Mouse (Mus musculus): Measurements from ENCODE around the gene Trpc4ap. TPM values are rescaled to one million over a fixed set of nuclear protein-coding genes. Genes with fewer than 3 reads are reported as not detected.

Trpc4ap gene
- polyA plus RNA-seq, 1 experiment from 2014 or later = 152 TPM

GRCm38 (mm10) chr2:155640656-155641055 lies 51.5 kb downstream of the Trpc4ap start:
- no peak overlapping the region for H3K9ac ChIP-seq (ENCODE audit: low read depth, low read length)
- H3K27me3 ChIP-seq (ENCODE audit: control insufficient read depth, insufficient read depth, low read depth, low read length) = no peaks in the 10 kb centered on the region
- H3K4me2 ChIP-seq (ENCODE audit: low read length) = no peak overlapping the region
- H3K36me3 ChIP-seq (ENCODE audit: control insufficient read depth, insufficient read depth, low read length) = peaks cover 30% of the 10 kb centered on the region
- no peak overlapping the region for H3K4me3 ChIP-seq (ENCODE audit: low read depth, low read length)
- 79% methylated on average over 6 of the region's 6 CpGs for WGBS
- no peaks in the 10 kb centered on the region for H3K4me1 ChIP-seq (ENCODE audit: control insufficient read depth, insufficient read depth, low read length)
- no peaks in the 10 kb centered on the region for H3K9me3 ChIP-seq (replicated peaks; ENCODE audit: control insufficient read depth, low read length, poor library complexity, severe bottlenecking)
- ATAC-seq = no peak
- H3K27ac ChIP-seq (ENCODE audit: low read length) = no peak overlapping the region

DNA sequence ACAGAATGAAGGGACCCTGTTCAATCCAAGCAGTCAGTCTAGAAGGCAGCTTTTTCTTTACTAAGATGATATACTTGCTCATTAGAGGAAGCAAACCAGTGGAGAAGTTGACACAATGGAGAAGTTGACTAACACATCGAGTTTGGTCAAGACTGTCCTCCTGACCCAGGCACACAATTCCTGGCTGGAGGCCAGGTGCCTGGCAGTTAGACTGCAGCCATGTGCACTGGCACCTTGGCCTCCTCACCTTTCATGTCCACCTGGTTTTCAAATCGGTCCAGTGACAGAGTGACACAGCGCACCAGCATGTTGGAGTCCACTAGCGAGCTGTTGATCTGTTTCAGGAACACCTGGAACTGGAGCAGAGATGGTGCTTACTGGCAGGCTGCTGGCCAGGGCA lies 54.8 kb downstream of the Trpc4ap start:
- Histone ChIP-seq H3K4me3 (ENCODE audit: low read depth, low read length) (no peak overlapping the region), H3K36me3 (ENCODE audit: control insufficient read depth, insufficient read depth, low read length) (peaks cover 43% of the 10 kb centered on the region), H3K27ac (ENCODE audit: low read length) (no peak overlapping the region), H3K9me3 (replicated peaks; ENCODE audit: control insufficient read depth, low read length, poor library complexity, severe bottlenecking) (no peaks in the 10 kb centered on the region), H3K4me2 (ENCODE audit: low read length) (no peak overlapping the region), H3K9ac (ENCODE audit: low read depth, low read length) (no peak overlapping the region), H3K4me1 (ENCODE audit: control insufficient read depth, insufficient read depth, low read length) (no peaks in the 10 kb centered on the region), H3K27me3 (ENCODE audit: control insufficient read depth, insufficient read depth, low read depth, low read length) (peaks cover 12% of the 10 kb centered on the region)
- 93% methylated on average over 4 of the region's 4 CpGs for WGBS
- no peak for ATAC-seq

DNA sequence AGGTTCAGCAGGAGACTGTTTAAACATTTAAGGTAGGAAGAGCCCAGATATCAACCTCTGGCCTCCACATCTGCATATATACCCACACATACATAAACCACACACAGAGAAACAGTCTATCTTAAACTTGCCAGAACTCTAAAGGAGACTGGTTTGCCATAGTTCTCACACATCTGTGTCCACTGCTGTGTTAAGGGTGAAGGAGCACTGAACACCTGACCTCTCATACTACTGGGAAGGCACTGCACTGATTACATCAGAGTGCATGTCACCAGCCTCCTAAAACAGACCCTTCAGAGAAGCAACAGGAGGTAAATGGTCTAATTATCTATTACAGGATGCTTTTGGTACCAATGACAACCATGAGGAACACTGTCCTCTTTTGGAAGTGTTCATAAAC lies 55.3 kb downstream of the Trpc4ap start:
- H3K27me3 ChIP-seq (ENCODE audit: control insufficient read depth, insufficient read depth, low read depth, low read length) = peaks cover 17% of the 10 kb centered on the region
- H3K36me3 ChIP-seq (ENCODE audit: control insufficient read depth, insufficient read depth, low read length) = peaks cover 43% of the 10 kb centered on the region
- H3K27ac ChIP-seq (ENCODE audit: low read length) = no peak overlapping the region
- H3K9me3 ChIP-seq (replicated peaks; ENCODE audit: control insufficient read depth, low read length, poor library complexity, severe bottlenecking) = no peaks in the 10 kb centered on the region
- no peak overlapping the region for H3K4me2 ChIP-seq (ENCODE audit: low read length)
- no peaks in the 10 kb centered on the region for H3K4me1 ChIP-seq (ENCODE audit: control insufficient read depth, insufficient read depth, low read length)
- no peak overlapping the region for H3K9ac ChIP-seq (ENCODE audit: low read depth, low read length)
- no peak overlapping the region for H3K4me3 ChIP-seq (ENCODE audit: low read depth, low read length)
- no peak for ATAC-seq

- H3K4me2 ChIP-seq (ENCODE audit: low read length) = no peak overlapping the region
- H3K27me3 ChIP-seq (ENCODE audit: control insufficient read depth, insufficient read depth, low read depth, low read length) = peaks cover 26% of the 10 kb centered on the region
- peaks cover 35% of the 10 kb centered on the region for H3K36me3 ChIP-seq (ENCODE audit: control insufficient read depth, insufficient read depth, low read length)
- H3K9ac ChIP-seq (ENCODE audit: low read depth, low read length) = no peak overlapping the region
- no peaks in the 10 kb centered on the region for H3K4me1 ChIP-seq (ENCODE audit: control insufficient read depth, insufficient read depth, low read length)
- no peak overlapping the region for H3K27ac ChIP-seq (ENCODE audit: low read length)
- WGBS = 96% methylated on average over 8 of the region's 8 CpGs
- no peaks in the 10 kb centered on the region for H3K9me3 ChIP-seq (replicated peaks; ENCODE audit: control insufficient read depth, low read length, poor library complexity, severe bottlenecking)
- no peak for ATAC-seq
- no peak overlapping the region for H3K4me3 ChIP-seq (ENCODE audit: low read depth, low read length)
Measured at GRCm38 (mm10) chr2:155635961-155636360, 56.2 kb downstream of the Trpc4ap start.

DNA sequence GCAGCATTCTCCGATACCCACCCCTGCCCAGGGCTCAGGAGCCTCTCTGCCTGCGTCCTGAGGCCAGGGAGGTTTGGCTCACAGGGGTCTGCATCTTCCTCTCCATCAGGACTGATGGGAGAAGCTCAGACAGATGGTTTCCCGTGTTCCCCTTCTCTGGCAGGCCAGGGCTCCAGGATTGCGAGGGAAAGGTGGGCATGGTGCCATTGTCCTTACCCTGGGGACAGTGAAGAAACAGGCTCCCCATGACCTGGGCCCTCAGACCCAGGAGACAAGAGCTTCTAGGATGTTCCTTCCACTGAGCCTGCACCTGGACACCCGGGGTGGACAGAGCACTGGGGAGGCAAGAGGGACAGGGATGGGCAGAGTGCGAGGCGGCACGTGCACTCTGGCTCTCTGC lies 57.6 kb downstream of the Trpc4ap start:
- Histone ChIP-seq H3K4me2 (ENCODE audit: low read length) (no peak overlapping the region), H3K27ac (ENCODE audit: low read length) (no peak overlapping the region), H3K4me3 (ENCODE audit: low read depth, low read length) (no peak overlapping the region), H3K4me1 (ENCODE audit: control insufficient read depth, insufficient read depth, low read length) (peaks cover 4% of the 10 kb centered on the region), H3K9ac (ENCODE audit: low read depth, low read length) (no peak overlapping the region), H3K27me3 (ENCODE audit: control insufficient read depth, insufficient read depth, low read depth, low read length) (peaks cover 29% of the 10 kb centered on the region), H3K36me3 (ENCODE audit: control insufficient read depth, insufficient read depth, low read length) (peaks cover 35% of the 10 kb centered on the region), H3K9me3 (replicated peaks; ENCODE audit: control insufficient read depth, low read length, poor library complexity, severe bottlenecking) (no peaks in the 10 kb centered on the region)
- ATAC-seq = no peak
- 91% methylated on average over 8 of the region's 8 CpGs for WGBS

DNA sequence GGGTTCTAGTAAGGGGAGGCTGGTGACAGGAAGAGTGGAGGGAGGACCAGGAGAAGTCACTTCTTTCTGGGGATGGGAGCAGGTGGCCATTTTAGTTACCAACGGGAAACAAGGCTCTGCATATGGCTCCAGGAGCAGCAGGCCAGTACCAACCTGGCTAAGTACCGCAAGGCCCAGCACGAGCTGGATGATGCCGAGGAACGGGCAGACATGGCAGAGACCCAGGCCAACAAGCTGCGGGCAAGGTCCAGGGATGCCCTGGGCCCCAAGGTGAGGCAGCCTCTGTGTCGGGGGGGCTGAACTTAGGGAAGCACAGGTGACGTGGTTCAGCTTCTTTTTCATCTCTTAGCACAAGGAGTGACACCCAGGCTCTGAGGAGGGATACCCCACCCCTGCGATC lies 58.5 kb downstream of the Trpc4ap start:
- no peak overlapping the region for H3K27ac ChIP-seq (ENCODE audit: low read length)
- whole genome bisulfite sequencing = 93% methylated on average over 9 of the region's 9 CpGs
- H3K4me2 ChIP-seq (ENCODE audit: low read length) = no peak overlapping the region
- peaks cover 32% of the 10 kb centered on the region for H3K36me3 ChIP-seq (ENCODE audit: control insufficient read depth, insufficient read depth, low read length)
- no peak overlapping the region for H3K4me3 ChIP-seq (ENCODE audit: low read depth, low read length)
- ATAC-seq = no peak
- H3K9ac ChIP-seq (ENCODE audit: low read depth, low read length) = no peak overlapping the region
- H3K27me3 ChIP-seq (ENCODE audit: control insufficient read depth, insufficient read depth, low read depth, low read length) = peaks cover 29% of the 10 kb centered on the region
- peaks cover 10% of the 10 kb centered on the region for H3K4me1 ChIP-seq (ENCODE audit: control insufficient read depth, insufficient read depth, low read length)
- H3K9me3 ChIP-seq (replicated peaks; ENCODE audit: control insufficient read depth, low read length, poor library complexity, severe bottlenecking) = no peaks in the 10 kb centered on the region

DNA sequence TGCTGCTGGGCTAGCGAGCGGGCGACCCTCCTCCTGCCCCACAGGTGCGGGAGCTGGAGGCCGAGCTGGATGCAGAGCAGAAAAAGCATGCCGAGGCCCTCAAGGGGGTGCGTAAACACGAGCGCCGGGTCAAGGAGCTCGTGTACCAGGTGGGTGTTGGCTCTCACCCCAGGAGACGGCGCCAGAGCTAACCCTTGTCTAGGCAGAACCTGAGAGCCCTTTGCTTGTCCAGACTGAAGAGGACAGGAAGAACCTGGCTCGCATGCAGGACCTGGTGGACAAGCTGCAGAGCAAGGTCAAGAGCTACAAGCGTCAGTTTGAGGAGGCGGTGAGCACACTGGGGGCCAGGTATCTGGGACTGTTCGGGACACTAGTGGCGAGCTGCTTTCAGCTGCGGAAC lies 59.1 kb downstream of the Trpc4ap start:
- Histone ChIP-seq H3K27me3 (ENCODE audit: control insufficient read depth, insufficient read depth, low read depth, low read length) (peaks cover 33% of the 10 kb centered on the region), H3K4me3 (ENCODE audit: low read depth, low read length) (no peak overlapping the region), H3K9me3 (replicated peaks; ENCODE audit: control insufficient read depth, low read length, poor library complexity, severe bottlenecking) (no peaks in the 10 kb centered on the region), H3K4me1 (ENCODE audit: control insufficient read depth, insufficient read depth, low read length) (peaks cover 10% of the 10 kb centered on the region), H3K4me2 (ENCODE audit: low read length) (no peak overlapping the region), H3K27ac (ENCODE audit: low read length) (no peak overlapping the region), H3K36me3 (ENCODE audit: control insufficient read depth, insufficient read depth, low read length) (peaks cover 31% of the 10 kb centered on the region), H3K9ac (ENCODE audit: low read depth, low read length) (no peak overlapping the region)
- WGBS = 67% methylated on average over 19 of the region's 19 CpGs
- no peak for ATAC-seq

DNA sequence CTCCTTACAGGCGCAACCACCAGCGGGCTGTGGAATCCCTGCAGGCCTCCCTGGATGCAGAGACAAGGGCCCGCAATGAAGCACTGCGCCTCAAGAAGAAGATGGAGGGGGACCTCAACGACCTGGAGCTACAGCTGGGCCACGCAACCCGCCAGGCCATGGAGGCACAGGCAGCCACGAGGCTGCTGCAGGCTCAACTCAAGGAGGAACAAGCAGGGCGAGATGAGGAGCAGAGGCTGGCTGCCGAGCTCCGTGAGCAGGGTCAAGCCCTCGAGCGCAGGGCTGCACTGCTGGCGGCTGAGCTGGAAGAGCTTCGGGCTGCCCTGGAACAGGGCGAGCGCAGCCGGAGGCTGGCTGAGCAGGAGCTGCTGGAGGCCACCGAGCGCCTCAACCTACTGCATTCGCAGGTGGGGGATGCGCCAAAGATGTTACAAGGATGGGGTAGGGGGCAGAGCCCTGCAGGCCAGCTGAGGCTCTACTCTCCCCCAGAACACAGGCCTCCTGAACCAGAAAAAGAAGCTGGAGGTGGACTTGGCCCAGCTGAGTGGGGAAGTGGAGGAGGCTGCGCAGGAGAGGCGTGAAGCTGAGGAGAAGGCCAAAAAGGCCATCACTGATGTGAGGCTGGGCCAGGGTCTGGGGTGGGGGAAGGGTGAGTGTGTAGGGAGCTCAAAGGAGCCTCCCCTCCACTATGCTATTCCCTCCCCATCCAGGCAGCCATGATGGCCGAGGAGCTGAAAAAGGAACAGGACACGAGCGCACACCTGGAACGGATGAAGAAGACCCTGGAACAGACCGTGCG lies 59.8 kb downstream of the Trpc4ap start:
- 74% methylated on average over 30 of the region's 30 CpGs for WGBS
- Histone ChIP-seq H3K4me3 (ENCODE audit: low read depth, low read length) (no peak overlapping the region), H3K27me3 (ENCODE audit: control insufficient read depth, insufficient read depth, low read depth, low read length) (peaks cover 36% of the 10 kb centered on the region), H3K27ac (ENCODE audit: low read length) (no peak overlapping the region), H3K9me3 (replicated peaks; ENCODE audit: control insufficient read depth, low read length, poor library complexity, severe bottlenecking) (no peaks in the 10 kb centered on the region), H3K36me3 (ENCODE audit: control insufficient read depth, insufficient read depth, low read length) (peaks cover 29% of the 10 kb centered on the region), H3K4me1 (ENCODE audit: control insufficient read depth, insufficient read depth, low read length) (peaks cover 10% of the 10 kb centered on the region), H3K4me2 (ENCODE audit: low read length) (no peak overlapping the region), H3K9ac (ENCODE audit: low read depth, low read length) (no peak overlapping the region)
- ATAC-seq = no peak

GRCm38 (mm10) chr2:155630590-155631416 lies 61.4 kb downstream of the Trpc4ap start:
- no peak overlapping the region for H3K4me3 ChIP-seq (ENCODE audit: low read depth, low read length)
- peak overlapping the region; percentile 18; the same call in 1 of the 2 replicates for H3K9ac ChIP-seq (ENCODE audit: low read depth, low read length)
- ATAC-seq = no peak
- peaks cover 24% of the 10 kb centered on the region for H3K36me3 ChIP-seq (ENCODE audit: control insufficient read depth, insufficient read depth, low read length)
- no peak overlapping the region for H3K4me2 ChIP-seq (ENCODE audit: low read length)
- 22% methylated on average over 43 of the region's 43 CpGs for WGBS
- H3K9me3 ChIP-seq (replicated peaks; ENCODE audit: control insufficient read depth, low read length, poor library complexity, severe bottlenecking) = no peaks in the 10 kb centered on the region
- H3K4me1 ChIP-seq (ENCODE audit: control insufficient read depth, insufficient read depth, low read length) = peaks cover 10% of the 10 kb centered on the region
- H3K27me3 ChIP-seq (ENCODE audit: control insufficient read depth, insufficient read depth, low read depth, low read length) = peaks cover 36% of the 10 kb centered on the region
- H3K27ac ChIP-seq (ENCODE audit: low read length) = no peak overlapping the region

Measured in midbrain, embryonic 16.5 days (tissue).